Mouse (Mus musculus): Measurements from ENCODE around the gene Smu1.
"Not testable (repeated sequence)": the region's sequence is repeated elsewhere in the genome, so short reads cannot be mapped to it uniquely, and the experiment has no call there.

The Smu1 gene

GRCm38 (mm10) chr4:40757780-40758420, at the start of gene Smu1:
Gene Smu1, minus strand, starts transcription at chr4:40757923.
- DNase-seq (ENCODE audit: low spot score in 2 of 2), result peak; percentile 93 to 94

- no peak for DNase-seq (ENCODE audit: low spot score in 2 of 2)
These were observed 49.7 kb upstream of the Smu1 start for GRCm38 (mm10) chr4:40807382-40807781.

GRCm38 (mm10) chr4:40805401-40805800, 47.7 kb upstream of the Smu1 start:
- DNase-seq (ENCODE audit: low spot score in 2 of 2), result no peak

GRCm38 (mm10) chr4:40802787-40803186, 45.1 kb upstream of the Smu1 start:
- DNase-seq (ENCODE audit: low spot score in 2 of 2), result no peak

GRCm38 (mm10) chr4:40801908-40802307, 44.2 kb upstream of the Smu1 start:
- no peak for DNase-seq (ENCODE audit: low spot score in 2 of 2)

GRCm38 (mm10) chr4:40800873-40801272, 43.1 kb upstream of the Smu1 start:
- no peak for DNase-seq (ENCODE audit: low spot score in 2 of 2)

GRCm38 (mm10) chr4:40798833-40799555, 41.3 kb upstream of the Smu1 start:
- not testable (repeated sequence) for DNase-seq (ENCODE audit: low spot score in 2 of 2)

GRCm38 (mm10) chr4:40795761-40796160, 38.0 kb upstream of the Smu1 start:
- DNase-seq (ENCODE audit: low spot score in 2 of 2), result no peak

GRCm38 (mm10) chr4:40794320-40794719, 36.6 kb upstream of the Smu1 start:
- DNase-seq (ENCODE audit: low spot score in 2 of 2), result no peak

- no peak for DNase-seq (ENCODE audit: low spot score in 2 of 2)
These were observed 33.5 kb upstream of the Smu1 start for GRCm38 (mm10) chr4:40791176-40791575.

- no peak for DNase-seq (ENCODE audit: low spot score in 2 of 2)
These were observed 28.9 kb upstream of the Smu1 start for GRCm38 (mm10) chr4:40786578-40786977.

- no peak for DNase-seq (ENCODE audit: low spot score in 2 of 2)
These were observed 28.0 kb upstream of the Smu1 start for GRCm38 (mm10) chr4:40785620-40786166.

GRCm38 (mm10) chr4:40784556-40785169, 26.9 kb upstream of the Smu1 start:
- no peak for DNase-seq (ENCODE audit: low spot score in 2 of 2)

GRCm38 (mm10) chr4:40783049-40783448, 25.3 kb upstream of the Smu1 start:
- DNase-seq (ENCODE audit: low spot score in 2 of 2), result no peak

GRCm38 (mm10) chr4:40781797-40782495, 24.2 kb upstream of the Smu1 start:
- DNase-seq (ENCODE audit: low spot score in 2 of 2), result no peak

GRCm38 (mm10) chr4:40781143-40781542, 23.4 kb upstream of the Smu1 start:
- DNase-seq (ENCODE audit: low spot score in 2 of 2), result no peak

GRCm38 (mm10) chr4:40778656-40779055, 20.9 kb upstream of the Smu1 start:
- no peak for DNase-seq (ENCODE audit: low spot score in 2 of 2)

GRCm38 (mm10) chr4:40777116-40777515, 19.4 kb upstream of the Smu1 start:
- no peak for DNase-seq (ENCODE audit: low spot score in 2 of 2)

GRCm38 (mm10) chr4:40776416-40776815, 18.7 kb upstream of the Smu1 start:
- DNase-seq (ENCODE audit: low spot score in 2 of 2), result no peak

GRCm38 (mm10) chr4:40774279-40775259, 16.8 kb upstream of the Smu1 start:
- DNase-seq (ENCODE audit: low spot score in 2 of 2), result peak; percentile 12 to 39

GRCm38 (mm10) chr4:40759876-40760275, 2.2 kb upstream of the Smu1 start:
- no peak for DNase-seq (ENCODE audit: low spot score in 2 of 2)

Measured in frontal cortex, postnatal 25 days (tissue).